Mouse (Mus musculus) CD4-positive naive resting alpha-beta T cell, adult 57 days (primary cell): ENCODE measurements around the gene Olfr814. TPM values are rescaled to one million over a fixed set of nuclear protein-coding genes. Genes with fewer than 3 reads are reported as not detected.

ENCODE experiments used
- total RNA-seq: library from RNA; stranded (reverse); gene quantifications from one replicate; pipeline ENCODE4 v1.2.4, GENCODE M21; 2023

The Olfr814 gene
- total RNA-seq: not detected

GRCm38 (mm10) chr10:129879751-129880150 is at the start of gene Olfr814:
Gene Olfr814 (minus strand): TSS chr10:129879851.

DNA sequence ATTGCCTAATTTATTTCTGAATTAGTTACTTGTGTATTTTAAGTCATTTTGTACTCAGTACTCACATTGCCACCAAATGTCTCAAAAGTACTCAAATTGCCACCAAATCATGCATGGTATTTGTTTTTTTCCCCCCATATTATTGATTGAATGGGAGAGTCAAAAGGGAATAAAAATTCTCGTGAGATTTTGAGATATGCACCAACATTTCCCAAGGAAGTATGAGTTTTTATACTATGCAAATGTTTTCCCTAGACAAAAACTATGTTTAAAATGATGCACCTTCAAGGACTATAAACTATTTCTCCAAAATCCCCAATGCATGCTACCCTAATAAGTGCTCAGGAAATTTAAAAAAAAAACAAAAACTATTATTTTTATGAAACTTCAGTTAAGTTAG is 35.8 kb upstream of the Olfr814 start, which contains the start of gene Olfr816:
TSS of gene Olfr816 (minus strand) at position 101 of the 400 bp plus-strand sequence.

GRCm38 (mm10) chr10:129905767-129906166 is 26.1 kb upstream of the Olfr814 start, which contains the start of gene Olfr815:
Gene Olfr815 (minus strand): TSS chr10:129905867.

DNA sequence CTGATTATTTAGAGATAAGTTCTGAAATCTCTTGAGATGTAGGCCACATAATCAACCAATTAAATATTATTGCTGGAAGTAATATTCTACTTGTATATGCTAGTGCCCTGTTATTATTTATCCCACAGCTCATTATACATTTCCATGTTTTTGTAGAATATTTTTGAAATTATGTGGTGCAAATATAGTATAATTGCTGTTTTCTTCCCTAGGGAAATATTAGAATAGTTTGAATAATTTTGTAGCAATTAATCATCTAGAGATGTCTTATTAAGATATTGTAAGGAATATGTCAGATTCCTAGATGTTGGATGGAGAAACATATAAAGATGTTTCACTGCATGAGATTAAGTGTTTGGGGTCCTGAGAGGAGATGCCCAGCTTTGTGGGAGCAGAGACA is 24.6 kb downstream of the Olfr814 start, which contains the start of gene Olfr813:
TSS of gene Olfr813 (plus strand) at position 301 of the 400 bp plus-strand sequence.

GRCm38 (mm10) chr10:129845994-129846393 is 33.7 kb downstream of the Olfr814 start, which contains the start of gene Olfr812:
Gene Olfr812 (minus strand): TSS chr10:129846094.

Other genes with a start within 250 kb of the Olfr814 start
- not detected for gene Olfr799, start 242.4 kb downstream of the Olfr814 start, total RNA-seq
- gene Olfr800, start 222.2 kb downstream of the Olfr814 start, total RNA-seq: not detected
- gene Olfr801, start 206.0 kb downstream of the Olfr814 start, total RNA-seq: not detected
- not detected for gene Olfr802, start 191.7 kb downstream of the Olfr814 start, total RNA-seq
- not detected for gene Olfr803, start 185.6 kb downstream of the Olfr814 start, total RNA-seq
- not detected for gene Olfr804, start 176.6 kb downstream of the Olfr814 start, total RNA-seq
- gene Olfr805, start 150.5 kb downstream of the Olfr814 start, total RNA-seq: not detected
- not detected for gene Olfr806, start 137.9 kb downstream of the Olfr814 start, total RNA-seq
- not detected for gene Olfr807, start 122.1 kb downstream of the Olfr814 start, total RNA-seq
- gene Olfr808, start 114.4 kb downstream of the Olfr814 start, total RNA-seq: not detected
- not detected for gene Olfr809, start 105.2 kb downstream of the Olfr814 start, total RNA-seq
- not detected for gene Olfr810, start 84.9 kb downstream of the Olfr814 start, total RNA-seq
- gene Olfr811, start 75.5 kb downstream of the Olfr814 start, total RNA-seq: not detected
- not detected for gene Olfr812, start 33.8 kb downstream of the Olfr814 start, total RNA-seq
- not detected for gene Olfr813, start 24.5 kb downstream of the Olfr814 start, total RNA-seq
- not detected for gene Olfr815, start 26.0 kb upstream of the Olfr814 start, total RNA-seq
- gene Olfr816, start 35.7 kb upstream of the Olfr814 start, total RNA-seq: not detected
- not detected for gene Olfr818, start 69.2 kb upstream of the Olfr814 start, total RNA-seq
- not detected for gene Olfr819, start 87.4 kb upstream of the Olfr814 start, total RNA-seq
- not detected for gene Olfr247, start 96.3 kb upstream of the Olfr814 start, total RNA-seq
- gene Gm10310, start 105.2 kb upstream of the Olfr814 start, total RNA-seq: not detected
- gene Olfr820, start 132.8 kb upstream of the Olfr814 start, total RNA-seq: not detected
- gene Olfr821, start 150.5 kb upstream of the Olfr814 start, total RNA-seq: not detected
- not detected for gene Olfr822, start 191.4 kb upstream of the Olfr814 start, total RNA-seq
- gene Olfr823, start 235.5 kb upstream of the Olfr814 start, total RNA-seq: not detected